Mouse (Mus musculus) retina, adult 2 months (tissue): ENCODE measurements around the gene Vmn1r204.
"Not testable (repeated sequence)": the region's sequence is repeated elsewhere in the genome, so short reads cannot be mapped to it uniquely, and the experiment has no call there.

Experiments
- DNase-seq: peaks from one replicate; pipeline ENCODE4 v3.0.0-alpha.2; 2012; ENCODE audit warnings: low read depth, low spot score

The Vmn1r204 gene

DNA sequence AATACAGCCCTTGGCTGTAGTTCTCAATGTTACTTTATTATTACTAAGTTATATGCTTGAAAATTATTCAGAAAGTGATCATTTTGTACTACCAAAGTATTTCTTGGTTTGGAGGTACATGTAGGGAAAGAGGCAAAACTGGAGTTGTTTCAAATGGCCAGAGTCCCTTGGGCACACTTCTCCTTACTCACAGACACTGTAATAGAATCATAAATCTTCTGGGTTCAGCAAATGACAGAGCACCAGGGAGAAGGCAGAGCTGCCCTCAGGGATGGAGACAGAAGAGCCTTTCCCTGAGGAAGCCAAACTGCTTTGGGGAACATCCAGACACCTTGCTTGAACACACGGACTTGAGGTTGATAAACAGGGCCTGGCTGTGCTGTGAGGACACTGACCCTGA is at the start of gene Vmn1r204:
TSS of gene Vmn1r204 (plus strand) at position 301 of the 400 bp plus-strand sequence.
- not testable (repeated sequence) for DNase-seq

DNA sequence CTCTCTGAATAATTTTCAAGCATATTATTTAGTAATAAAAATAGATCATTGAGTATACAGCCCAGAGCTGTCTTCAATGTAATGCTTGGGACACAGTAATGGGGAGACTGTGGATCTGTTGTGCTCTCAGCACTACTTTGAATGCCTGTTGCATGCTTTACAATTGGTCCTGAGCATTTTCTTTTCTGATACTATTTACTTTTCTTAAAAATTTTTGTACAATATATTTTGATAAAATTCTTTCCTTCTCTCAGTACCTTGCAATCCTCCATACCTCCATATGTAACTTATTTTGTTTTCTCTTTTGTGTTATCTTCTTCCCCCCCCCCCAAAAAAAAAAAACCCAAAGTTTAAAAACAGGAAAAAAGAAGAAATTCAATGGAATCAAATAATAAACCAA is 47.7 kb upstream of the Vmn1r204 start, which contains the start of gene Vmn1r202:
TSS of gene Vmn1r202 (minus strand) at position 101 of the 400 bp plus-strand sequence.
- DNase-seq: no peak

DNA sequence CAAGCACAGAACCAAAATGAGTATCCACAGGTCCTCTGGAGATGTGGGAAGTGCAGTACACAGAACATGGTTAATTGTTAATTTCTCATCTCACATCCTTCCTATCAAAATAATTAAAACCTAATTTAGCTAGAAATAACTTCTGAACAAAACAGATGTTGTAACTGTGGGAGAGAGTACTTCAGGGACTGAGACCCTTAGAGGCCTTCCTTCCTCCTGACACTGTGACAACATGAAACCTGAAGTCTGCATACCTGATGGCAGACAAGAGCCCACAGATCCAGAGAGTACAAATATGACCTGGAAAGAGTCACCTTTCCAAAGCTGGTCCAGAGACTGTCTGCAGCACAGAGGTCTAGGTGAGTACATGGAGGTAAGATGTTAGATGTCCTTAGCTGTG is 35.2 kb upstream of the Vmn1r204 start, which contains the start of gene Vmn1r203:
TSS of gene Vmn1r203 (plus strand) at position 301 of the 400 bp plus-strand sequence.
- DNase-seq: no peak

DNA sequence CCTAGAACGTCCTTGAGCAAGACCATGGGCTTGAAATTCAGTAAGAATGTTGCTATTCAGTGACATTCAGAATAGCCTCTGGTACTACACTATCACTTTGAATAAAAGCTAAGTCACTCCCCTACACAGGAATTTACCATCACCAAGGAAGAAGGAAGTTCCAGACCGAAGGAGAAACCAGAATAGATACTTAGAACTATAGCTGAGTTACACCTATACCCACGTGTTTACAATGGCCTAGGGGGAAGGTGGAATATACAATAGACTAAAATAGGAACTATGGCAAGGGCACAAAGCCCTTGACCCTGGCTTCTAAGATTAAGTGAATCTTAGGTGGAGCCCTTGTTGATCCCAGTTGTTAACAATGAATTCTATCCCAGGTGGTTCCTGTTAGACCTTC is 21.9 kb downstream of the Vmn1r204 start:
- DNase-seq: not testable (repeated sequence)

DNA sequence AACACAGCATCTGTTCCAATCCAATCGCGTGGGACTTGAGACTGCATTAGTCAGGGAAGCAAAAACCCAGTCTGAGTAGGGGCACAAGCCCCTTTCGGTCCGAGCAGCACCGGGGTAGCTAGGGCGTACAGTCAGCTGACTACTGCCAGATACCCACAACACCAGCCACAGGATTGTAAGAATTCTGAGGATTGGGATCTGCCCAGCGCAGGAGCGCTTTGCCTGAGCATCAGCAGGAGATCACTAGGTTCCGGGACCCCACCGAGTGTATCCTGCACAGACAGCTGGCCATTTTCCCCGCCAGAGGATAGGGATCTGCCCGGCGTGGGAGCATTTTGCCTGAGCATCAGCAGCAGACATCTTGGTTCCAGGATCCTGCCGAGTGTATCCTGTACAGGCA is 30.3 kb downstream of the Vmn1r204 start:
- DNase-seq: not testable (repeated sequence)

DNA sequence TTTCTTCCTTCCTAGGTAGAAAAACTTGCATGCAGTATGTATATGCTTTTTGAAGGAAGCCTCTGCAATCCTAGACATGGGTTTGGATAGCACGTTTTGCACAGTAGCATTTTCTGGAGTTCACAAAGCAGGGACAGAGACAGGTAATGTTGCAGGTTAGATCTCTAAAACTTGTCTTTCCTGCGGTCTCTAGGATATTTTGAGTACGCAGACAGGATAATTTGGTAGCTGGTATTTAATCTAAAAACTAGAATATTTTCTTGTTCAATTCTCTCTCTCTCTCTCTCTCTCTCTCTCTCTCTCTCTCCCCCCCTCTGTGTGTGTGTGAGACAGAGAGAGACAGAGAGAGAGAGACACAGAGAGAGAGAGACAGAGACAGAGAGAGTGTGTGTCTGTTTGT is 39.9 kb downstream of the Vmn1r204 start, which contains the start of gene Vmn1r205:
TSS of gene Vmn1r205 (minus strand) at position 101 of the 400 bp plus-strand sequence.
- no peak for DNase-seq
